Mouse (Mus musculus): ENCODE measurements around the gene Lrpprc.

Gene Lrpprc

DNA sequence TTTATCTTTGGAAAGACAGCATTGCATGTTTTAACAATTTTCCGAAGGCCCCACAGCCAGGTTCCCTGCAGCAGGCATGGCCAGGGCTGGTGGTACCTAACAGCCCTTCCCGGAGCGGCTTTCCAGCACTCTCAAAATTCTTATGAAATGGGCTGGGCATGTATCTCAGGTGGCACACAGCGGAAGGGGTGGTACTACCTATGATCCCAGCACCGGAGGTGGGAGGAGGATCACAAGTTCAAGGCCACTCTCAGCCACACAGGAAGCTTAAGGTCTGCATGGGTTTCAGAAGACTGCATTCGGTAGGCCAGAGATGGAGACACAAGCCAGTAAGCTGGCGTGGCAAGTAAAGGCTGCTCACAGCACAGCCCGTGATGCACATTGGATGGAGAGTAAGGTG, 31.6 kb downstream of the Lrpprc start:
- DNase-seq, result no peak

DNA sequence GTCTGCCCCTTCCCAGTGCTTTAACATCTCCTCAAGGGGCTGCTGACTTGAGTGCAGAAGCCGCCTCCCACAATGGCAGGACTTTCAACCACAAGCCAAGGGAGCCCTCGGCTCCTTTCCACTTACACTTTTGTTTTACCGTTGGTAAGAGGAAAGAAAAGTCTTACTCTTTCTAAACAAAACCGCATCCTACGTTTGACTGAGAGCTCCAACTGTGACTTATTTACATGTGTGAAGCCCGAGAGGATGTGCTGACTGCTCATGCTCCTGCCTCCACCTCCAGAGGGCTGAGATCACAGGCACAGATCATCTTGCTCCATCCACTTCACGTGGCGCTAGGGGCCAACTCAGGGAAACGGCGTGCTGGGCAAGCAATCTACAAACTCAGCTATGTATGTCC, 32.2 kb downstream of the Lrpprc start:
- DNase-seq, result no peak

DNA sequence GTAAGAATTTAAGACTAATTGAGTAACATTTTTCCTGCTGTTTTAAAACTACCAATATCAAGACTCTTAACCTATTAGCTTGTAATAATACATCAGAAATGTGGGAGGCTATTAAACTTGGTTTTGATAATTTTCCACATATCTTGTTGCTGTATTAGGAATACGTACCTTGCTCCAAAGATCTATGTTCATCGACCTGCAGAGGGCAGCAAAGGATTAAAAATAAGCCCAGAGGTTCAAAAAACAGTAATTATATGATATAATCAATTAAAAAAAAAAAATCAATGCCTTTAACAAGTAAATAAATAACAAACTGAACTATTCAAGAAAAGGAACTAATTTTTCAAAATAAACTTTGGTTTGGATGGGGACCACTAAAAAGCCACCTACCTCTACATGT, 34.5 kb downstream of the Lrpprc start:
- DNase-seq, result peak; percentile 16 to 56

DNA sequence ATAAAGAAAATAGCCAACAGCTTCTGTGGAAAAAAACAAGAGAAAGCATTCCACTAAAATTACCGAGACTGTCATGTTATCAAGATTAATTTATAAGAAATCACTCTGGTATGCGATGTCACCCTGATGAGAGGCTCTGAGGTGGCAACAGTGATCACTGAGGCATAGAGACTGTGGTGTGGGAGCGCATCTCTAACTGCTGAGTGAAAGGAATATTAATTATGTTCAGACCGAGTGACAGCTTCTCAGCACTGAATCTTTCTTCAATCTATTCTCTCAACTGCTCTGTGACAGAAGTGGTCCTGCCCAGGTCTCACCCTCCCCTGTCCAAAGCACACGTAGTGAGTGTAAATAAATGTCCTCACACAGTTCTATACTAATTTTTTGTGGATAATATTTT, 37.1 kb downstream of the Lrpprc start:
- no peak for DNase-seq

DNA sequence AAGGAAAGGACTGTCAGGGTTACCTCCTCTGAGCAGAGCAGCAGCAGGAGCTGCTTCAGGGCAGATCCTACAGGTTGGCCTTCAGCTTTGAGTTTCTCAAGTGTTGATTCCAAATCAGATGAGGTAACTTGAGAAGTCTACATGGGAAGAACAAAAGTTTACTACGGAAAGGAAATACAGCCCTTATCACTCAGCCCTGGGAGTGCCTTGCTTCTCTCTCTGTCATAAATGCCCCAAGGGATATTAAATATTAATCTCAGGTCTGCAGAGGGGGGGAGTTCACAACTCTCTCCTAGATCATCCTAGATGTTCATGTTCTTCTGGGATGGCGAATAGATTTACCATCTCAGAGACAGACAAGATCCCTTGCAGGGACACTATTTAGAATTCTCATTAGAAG, 38.3 kb downstream of the Lrpprc start:
- no peak for DNase-seq

DNA sequence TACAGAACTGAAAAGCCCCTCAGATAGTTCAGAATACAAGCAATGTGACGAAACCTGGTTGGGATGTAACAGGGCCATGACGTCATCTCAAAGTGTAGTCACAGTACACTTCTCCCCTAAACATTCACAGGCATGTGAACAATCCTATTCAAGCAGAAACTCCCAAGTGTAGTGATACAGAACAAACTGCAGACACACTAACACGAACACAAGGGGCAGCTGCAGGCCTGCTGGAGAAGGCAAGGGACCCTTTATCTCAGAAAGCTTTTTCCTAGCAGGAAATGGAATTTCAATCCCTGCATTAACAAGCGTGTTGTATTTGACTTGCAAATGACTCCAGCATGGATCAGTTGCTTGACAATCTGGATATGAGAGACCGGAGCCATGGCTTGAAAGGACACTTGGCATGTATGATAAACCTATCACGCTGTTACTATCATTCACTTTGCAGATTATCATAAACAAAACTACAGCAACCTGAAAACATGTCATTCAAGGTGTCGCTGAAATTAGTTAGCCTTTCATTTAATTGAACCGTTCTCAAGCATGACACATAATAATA, 38.9 kb downstream of the Lrpprc start:
- no peak for DNase-seq

DNA sequence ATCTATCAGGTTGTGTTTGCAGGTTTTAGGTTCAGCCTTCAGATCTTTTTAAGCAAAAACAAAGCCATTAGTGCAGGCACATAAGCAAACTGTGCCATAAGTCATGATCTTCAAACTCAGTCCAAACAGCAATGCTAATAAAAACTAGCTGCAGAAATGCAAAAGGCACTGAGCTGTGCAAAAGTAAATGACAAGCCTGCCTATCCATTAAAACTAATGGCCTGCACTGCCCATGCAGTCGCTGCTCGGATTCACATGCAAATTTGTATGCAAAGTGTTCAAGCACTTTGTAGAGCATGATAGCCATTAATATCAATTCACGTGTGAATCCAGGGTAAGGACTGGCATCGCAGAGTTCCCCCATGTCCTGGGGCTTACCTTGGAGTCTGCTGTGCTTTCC, 40.5 kb downstream of the Lrpprc start:
- DNase-seq, result peak in 1 of 2 experiments; percentile 5

DNA sequence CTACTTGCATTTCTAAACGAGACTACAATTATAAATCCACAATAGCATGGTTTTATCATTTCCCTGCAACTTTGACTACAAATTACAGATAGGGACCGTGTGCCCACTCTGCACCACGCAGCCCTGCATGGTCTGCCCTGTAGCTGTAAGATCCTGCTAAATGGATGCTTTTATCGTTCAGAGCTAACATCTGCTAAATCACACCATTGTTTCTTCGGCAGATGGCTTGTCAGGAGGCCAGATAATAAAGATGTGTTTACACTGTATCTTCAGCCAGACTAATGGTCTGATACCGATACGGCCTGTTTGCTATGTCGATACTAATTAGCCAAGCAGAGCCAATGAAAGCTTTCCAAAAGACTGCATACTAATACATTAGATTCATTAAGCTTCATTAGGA, 41.3 kb downstream of the Lrpprc start:
- no peak for DNase-seq

DNA sequence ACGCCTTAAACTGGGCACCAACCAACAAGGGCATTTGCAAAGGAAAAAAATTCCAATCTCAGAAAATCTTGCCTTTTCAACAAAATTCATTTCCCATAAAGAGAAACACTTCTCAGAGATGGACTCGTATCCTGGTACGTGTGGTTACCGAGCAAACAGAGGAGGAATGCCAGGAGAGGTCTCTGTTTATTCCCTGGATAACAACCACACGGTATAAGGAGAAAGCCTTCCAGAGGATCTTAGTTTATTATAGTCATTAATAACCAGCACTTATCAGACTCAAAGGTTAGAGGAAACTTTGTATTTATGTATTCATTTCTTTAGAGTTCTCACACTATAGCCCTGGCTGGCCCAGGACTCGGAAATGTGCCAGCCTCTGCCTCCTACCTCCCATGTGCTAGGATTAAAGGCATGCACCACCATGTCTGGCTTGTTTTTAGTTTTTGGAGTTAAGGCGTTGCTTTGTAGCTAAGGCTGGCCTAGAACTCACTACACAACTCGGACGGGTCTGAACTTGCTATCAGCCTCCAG, 42.4 kb downstream of the Lrpprc start:
- DNase-seq, result no peak

DNA sequence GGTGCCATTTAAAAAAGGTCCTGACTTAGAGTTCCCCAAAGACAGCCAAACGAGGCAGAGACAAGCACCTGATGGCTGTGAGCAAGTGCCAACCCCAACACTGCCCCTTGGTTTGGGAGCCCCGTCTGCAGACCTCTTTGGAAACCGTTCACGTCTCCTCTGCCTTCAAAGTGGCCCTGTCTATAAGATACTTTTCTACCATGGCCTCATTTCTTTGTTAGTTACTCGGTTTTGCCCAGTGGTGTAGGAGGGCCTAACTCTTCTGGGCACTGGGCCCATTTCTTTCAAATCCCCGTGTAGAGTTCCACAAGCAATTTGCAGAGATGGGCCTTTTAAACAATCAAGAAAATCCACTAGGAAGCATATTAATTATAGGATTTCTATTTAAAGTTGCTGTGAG, 43.4 kb downstream of the Lrpprc start:
- no peak for DNase-seq

DNA sequence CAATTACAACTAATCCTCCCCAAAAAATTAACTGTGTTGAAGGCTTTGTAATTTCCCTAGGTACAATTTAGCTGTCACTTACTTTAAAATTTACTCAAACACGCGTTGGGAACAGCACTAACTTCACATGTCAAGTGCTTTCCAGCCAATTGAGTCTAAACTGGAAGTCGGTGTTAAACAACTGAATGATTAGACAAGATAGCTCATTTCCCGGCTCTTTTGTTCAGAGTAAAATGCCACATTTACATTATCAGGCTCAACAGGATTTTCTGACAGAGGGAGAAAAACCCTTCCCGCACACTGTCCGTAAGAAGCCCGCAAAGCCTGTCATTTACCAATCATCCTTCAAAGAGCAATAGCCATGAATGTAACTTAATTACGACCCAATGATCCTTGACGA, 45.6 kb downstream of the Lrpprc start:
- DNase-seq, result no peak

DNA sequence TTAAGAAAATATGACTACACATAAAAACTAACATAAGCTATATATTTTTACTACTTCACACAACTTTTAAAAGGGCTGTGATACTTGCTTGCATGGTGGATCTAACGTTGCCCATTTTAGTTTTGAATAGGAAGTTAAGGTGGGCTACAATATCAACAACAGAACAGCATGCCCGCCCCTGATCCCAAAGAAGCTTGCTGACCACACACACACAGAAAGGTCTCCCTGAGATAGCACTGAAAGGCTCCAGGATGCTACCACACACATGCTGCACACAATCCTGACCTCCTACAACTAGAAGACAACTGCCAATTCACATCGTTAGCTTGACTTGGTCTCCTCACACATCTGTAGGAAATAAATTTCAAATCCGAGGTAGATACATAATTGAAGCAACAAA, 46.3 kb downstream of the Lrpprc start:
- no peak for DNase-seq

DNA sequence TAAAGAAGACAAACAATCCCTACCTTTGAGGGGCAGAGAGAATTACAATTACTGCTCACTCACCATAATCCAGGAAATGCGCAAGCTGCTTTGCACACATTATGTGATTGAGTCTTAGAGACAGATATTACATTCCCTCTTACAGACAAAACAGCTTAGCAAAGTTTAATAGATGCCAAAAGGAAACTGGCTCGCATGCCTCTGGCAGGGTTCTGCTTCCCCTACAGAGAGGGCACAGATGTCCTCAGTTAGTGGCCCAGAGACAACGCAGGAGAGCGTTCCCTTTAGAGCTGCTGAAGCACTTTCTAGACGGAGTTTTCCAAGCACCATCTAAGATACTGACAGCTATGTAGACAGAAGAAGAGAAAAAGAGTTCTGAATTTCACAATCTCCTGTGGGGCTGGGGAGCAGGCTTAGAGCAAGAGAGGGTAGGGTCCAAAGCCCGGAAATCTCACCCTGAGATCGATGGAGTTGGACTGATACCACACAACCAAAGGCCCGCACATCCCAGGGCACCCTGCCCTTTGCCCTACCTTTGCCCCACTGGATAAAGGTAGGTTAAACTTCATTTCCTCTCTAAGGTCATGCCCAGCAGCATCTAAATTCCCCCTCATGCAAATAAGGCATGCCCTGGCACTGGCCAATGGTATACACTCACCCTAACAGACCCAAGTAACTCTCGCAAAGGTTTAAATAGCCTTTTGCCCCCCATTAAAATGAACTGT, 52.4 kb downstream of the Lrpprc start:
- no peak for DNase-seq

DNA sequence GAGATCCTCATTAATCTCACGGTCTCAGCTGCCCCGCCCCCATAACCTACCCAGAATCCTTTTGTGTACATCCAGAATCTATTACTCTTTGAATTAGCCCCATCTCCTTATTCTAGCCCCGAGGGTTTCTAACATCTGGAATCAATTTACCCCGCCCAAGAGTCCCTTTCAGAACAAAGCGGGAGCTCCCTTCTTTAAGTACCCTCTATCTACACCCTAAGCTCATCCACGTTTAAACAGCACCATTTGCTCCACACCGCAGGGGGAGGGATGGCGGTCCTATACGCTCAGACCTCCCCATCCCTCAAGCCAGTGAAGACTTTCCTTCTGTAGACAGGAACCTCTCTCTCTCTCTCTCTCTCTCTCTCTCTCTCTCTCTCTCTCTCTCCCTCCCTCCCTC, 53.9 kb downstream of the Lrpprc start:
- no peak for DNase-seq

DNA sequence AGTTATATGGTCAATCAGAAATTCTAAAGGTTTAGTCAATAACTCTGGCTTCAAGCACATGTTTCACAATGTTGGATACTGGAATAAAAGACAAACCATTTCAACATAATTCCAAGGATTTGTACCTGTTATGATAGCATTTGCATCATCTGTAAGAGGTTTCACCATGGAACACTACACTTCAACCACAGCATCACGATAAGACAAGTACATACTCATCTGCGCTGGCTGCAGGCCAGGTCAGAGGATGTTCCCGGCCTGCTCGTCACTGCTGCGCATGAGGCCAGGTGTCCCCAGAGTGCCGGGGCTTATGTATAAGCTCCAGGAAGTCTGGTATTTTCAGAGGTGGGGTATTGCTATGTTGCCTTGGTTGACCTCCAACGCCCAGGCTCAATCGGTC, 58.0 kb downstream of the Lrpprc start:
- no peak for DNase-seq

DNA sequence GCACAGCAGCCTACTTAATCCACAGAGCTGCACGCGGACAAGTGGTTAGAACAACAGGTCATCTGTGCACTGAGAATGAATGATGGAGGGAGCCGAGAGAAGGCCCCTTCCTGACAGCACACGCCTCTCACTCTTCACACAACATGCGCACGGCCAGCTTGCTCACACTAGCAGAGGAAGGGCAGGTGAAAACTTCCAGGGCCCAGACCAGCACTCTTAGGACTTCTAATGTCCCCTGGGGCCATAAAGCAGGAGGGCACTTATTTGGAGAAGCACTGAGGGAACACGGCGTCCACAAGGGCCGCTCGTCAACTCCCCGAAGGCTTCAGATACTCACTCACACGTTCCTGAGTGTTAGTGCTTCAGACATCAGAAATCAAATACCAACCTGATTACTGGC, 59.2 kb downstream of the Lrpprc start:
- DNase-seq, result no peak

DNA sequence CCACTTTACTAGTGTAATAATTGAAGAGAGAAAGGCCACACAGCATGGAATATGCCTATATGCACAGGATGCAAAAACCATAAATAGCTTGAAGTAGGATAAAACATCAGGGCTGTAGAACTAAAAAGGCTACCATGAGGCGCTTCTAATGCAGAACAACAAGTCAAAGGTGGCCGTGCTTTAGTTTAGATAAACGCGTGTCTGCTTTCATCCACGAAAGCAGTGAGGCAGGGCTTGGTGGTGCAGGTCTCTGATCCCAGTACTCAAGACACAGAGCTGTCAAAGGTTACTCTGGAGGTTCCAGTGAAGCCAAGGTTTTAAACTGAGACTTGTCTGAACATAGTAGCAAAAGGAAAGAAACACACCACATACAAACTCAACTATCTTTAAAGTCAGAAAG, 61.4 kb downstream of the Lrpprc start:
- DNase-seq, result no peak

DNA sequence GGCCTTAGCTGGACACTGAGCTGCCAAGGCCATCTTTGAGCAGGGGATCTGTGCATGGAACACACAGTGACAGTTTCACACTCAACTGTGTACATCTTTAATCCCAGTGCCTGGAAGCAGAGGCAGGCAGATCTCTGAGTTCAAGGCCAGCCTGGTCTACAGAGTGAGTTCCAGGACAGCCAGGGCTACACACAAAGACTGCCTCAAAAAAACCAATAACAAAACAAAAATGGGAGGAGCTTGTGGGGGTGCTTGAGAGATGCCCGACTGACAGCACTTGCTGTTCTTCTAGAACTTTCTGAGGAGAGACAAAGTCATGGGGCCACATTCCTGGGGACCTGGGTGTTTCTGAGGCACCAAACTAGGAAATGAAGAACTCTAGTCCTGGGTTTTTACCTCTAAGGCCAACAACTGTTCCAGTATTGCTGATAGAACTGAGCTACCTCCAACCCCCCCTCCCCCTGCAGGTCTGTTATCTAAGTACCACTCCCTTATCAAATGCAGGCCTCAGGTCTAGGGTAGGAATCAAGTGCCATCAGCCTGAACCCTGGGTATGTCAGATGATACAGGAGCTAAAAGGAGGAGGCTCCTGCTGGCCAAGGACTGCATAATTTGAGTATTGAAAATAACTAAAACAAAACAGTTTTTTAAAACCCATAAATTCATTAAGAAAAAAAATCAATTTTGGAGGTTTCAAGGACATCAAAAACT, 62.2 kb downstream of the Lrpprc start:
- no peak for DNase-seq

DNA sequence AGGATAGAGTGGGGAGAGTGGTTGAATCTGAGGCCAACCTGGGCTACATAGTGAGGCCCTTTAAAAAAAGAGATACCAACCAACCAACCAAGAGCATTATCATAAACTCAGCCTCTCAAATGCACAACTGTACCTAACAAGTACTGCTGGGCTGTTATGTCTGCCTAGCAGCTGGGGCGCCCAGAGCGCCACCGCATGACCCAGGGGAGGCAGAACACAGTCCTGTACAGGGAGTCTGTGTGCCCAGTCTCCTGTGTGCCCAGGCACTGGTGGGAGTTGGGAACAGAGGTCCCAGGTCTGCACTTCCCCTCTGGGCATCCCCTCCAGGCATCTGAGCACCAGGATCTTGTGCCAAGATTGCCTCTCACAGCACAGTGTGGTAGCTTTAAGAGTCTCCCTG, 65.4 kb downstream of the Lrpprc start:
- no peak for DNase-seq

DNA sequence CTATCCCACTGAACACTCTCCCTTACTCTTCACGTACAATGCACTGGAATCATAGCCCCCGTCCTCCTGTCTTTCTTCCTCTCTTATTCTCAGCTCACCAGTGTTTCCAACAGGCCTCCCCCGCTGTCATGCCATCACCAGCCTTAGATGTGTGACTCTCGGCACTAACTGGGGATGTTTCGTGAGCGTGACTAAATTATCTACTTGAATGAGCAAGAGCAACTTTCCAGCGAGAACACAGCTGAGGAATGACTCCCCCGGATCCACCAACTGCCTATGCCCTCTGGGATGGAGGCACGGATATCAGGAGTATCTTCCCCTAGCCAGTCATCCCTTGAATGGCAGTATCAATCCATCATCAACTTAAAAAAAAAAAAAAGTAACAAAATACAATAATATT, 66.6 kb downstream of the Lrpprc start:
- no peak for DNase-seq

DNA sequence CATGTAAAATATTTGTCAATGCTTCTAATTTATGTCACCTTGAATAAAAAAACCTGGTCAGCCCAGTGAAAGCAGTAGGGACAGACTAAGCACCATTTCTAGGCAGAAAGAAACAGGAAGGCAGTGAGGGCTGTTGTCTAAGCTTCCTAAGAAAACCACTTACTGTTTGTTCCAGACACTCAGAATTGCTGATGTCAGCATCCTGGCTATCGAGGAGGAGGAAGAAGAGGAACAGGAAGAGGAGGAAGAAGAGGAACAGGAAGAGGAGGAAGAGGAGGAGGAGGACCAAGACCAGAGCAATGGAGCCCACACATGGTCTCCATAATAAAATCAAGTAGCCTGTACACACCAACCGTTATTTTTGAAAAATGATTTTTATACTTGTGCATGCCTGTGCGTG, 71.5 kb downstream of the Lrpprc start:
- DNase-seq, result no peak

DNA sequence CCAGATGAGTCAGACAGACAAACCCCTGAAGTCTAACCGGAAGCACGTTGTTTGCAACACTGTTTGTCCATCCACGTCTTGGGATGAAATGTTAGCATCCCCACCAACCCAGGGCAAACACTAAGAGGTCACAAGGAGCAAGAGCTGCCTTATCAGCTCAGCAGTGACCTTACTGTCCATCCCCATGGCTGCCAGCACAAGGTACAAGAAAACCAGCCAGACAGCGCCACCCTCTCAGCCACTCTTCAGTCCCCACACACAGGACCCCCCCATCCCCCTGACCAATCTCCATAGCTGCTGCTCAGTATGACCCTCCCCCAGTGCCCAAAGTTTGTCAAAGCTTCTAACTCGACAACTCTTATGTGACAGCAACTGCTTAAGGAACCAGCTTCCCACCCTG, 73.2 kb downstream of the Lrpprc start:
- DNase-seq, result no peak

DNA sequence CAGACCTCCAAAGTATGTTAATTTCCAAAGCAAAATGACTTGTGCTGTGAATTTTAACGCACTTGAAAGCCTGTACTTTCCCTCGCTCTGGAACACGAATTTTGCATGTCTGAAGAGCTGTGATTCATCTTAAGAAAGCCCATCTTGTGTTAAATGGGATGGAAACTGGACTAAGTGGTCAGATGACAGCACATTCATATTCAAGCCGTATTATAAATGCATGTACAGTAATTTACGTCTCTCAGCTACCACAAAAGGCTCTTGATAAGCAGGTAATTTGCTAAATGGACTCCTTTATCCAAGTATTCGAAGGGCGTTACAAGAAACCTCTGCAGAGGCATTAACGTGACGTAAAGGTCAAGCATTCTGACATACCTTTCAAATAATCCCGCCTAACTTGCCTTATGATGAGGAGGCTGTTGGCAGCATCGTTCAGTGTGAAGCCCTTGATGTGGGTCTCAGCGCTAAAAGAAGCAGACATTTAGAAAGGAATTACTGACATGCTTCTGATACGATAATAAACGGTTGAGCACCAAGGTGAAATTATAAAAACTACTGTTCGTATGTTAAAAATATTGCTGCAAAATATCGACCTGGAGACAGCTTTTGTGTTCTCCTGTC, 74.2 kb downstream of the Lrpprc start:
- DNase-seq, result no peak

DNA sequence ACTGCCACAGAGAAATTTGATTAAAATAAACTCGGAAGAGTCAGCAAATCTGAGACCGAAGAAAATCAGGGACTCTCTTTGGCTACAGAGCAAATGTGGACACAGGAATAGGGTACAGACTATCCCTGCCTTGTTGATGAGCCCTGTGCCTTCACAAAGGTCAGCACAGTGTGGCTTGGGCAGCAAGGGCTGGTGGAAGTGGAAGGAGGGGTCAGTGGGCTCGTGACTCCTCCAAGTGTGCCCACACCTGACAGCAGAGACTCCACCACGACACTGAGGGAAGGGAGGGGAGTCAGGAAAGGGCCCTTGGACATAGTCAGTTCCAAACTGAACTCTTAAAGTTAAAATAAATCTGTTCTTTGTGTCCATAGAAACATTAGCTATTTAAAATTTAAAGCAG, 75.7 kb downstream of the Lrpprc start:
- no peak for DNase-seq

Data from kidney, postnatal 36 days (tissue).